Mouse (Mus musculus) yolk sac, embryonic 10.5 days (tissue): ENCODE measurements around the gene Stk32c.
A peak's percentile ranks its signal among the peaks of the same experiment; 100 is the strongest.

Experiments
- DNase-seq: peaks from one replicate; pipeline ENCODE4 v3.0.0-alpha.2; 2017; ENCODE audit warnings: low spot score

Stk32c gene

DNA sequence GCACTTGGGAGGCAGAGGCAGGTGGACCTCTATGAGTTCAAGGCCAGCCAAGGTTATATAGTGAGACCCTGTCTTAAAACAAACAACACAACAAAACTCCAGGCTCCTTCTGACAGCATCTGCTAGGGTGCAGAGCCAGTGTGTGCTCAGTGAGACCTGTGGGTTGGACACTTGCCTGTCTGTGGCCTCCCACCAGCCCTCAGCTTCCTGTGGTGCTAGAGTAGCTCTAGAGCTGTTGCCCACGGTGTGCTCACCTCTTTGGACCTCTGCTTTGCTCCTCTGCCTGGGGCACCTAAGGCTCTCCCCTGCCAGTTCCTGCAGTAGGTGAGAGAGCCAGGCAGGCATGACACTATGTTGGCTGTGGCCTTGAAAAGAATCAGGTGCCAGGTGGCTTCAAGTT, 69.3 kb downstream of the Stk32c start:
- no peak for DNase-seq

DNA sequence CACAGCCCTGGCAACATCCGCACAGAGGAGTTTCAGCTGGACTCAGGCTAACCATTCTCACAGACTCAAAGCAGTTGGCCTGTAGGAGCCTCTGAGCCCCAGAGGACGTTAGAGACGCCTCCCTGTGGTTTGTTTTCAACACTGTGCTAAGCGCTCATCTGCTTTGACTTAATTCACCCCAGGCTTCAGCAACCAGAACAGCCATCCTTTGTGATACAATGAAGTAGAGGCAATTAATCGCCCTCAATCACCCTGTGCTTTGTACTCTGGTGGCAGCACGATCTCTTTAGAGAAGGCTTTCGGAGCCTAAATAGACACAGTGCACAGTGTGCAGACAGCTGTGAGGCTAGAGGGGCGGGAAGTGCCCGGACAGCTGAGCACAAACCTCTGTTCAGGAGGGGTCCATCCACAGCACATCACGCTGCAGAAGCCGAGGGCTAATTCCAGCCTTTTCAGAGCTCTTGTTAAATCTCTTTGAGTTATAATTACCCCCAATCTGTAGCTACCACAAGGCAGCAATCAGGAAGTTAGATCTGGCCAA, 73.1 kb downstream of the Stk32c start:
- DNase-seq: peak; percentile 10

DNA sequence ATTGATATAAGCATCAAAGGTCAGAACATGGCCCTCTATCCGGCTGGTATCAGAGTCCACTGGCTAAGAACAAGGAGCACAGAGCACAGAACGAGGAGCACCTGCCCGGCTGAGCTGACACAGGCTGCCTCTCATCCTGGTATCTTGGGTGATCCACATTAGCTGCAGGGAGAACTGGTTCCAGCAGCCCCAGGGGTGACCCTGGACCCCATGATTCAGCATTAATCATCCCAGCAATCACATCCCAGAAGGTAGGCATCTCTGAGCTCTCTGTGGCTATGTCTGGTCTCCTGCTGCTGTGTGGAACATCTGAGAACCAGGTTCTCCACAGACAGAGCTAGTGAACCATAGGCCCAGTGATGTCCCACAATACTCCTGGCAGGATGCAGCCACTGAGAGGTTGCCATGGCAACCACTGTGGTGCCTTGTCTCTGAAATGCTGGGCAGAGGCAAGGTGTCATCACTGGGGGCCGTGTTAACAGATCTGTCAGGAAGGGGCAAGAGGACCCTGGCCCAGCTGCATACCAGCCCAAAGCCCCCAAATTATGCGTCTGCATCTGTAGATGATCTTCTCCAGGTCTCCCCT, 76.1 kb downstream of the Stk32c start:
- no peak for DNase-seq

DNA sequence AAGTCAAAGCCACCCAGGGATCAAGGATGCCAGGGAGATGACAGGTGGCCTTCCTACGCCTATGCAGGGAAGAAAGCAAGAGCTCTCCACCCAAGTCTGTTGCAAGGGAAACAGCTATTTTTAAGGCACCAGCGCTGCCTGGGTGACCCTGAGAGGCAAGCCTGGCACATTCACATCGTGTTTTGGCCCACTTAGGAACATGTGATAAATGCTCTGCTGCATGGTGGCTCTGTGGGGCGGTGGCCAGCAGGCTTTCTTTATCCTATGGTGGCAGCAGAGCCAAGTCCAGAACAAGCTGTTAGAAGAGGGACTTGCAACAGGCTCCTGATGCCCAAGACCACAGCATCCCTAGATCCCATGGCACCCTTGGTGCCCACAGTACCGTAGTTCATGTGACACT, 77.9 kb downstream of the Stk32c start:
- no peak for DNase-seq

DNA sequence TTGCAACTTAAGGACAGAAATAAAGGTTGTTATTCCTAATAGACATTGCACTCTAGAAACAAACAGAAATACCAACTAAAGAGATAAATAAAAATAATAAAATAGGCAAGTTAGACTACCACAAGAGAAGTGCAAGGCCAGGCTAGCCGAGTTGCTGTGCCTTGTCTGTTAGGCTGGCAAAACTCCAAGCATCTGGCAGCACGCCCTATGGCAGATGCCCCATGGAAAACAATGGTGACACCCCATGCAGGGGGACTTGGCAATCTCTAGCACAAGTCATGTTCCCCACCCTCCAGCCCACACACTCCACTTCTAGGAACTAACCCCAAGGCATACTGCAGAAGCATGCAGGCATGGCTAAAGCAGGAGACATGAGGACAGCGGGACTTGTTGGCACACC, 79.7 kb downstream of the Stk32c start:
- no peak for DNase-seq

DNA sequence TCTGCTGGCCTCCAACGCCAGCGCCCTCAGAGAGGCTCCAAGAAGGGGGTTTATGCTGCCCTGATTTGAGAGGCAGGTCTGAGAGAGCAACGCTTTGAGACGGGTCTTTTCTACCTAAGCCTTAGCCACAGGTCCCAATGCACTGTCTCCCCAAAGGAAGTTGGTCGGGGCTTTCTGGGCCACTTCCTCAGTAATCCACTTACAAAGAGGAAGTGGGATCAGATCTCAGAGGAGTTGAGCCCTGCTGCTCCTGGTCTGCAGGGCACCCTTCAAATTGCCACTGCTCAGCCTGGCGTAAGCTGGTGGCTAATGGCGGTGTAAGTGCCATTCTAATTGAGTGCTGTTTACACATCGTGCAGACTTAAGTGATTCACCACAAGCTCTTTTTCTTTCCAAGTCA, 81.6 kb downstream of the Stk32c start:
- DNase-seq: no peak

DNA sequence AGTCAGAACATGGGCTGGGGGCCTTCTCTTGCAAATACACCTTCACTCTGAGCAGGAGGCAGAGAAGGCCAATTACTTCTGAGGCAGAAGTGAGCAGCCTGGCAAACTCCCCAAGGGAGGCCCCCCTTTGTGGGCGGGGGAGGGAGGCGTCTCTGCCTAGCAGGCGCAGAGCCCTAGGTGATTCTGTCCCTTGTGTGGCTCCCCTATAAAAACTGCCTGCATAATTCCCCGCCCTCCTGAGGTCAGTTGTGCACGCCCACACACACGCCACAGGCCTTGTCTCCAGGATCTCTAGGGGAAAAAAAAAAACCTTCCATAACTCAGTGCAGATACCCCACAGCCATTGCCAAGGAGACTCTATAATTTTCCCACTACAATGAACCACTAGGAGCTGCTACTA, 82.7 kb downstream of the Stk32c start:
- no peak for DNase-seq

DNA sequence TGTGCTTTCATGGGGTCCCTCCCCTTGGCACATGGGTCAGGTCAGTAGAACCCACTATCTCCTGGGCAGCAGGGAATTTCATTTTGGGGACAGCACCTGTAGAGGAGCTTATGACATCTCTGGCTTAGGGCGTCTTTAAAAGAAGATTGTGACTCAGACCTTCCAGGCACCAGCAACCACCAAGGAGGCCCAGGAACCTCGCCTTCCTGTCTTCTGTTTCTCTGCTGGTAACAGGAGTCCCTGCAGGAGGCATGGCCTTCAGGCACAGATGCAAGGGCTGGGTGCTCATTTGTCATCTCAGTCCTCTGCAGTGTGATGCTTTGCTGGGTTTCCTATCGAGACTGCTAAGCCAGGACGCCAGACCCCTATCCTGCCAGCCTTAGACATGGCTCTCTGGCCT, 84.1 kb downstream of the Stk32c start:
- DNase-seq: no peak

DNA sequence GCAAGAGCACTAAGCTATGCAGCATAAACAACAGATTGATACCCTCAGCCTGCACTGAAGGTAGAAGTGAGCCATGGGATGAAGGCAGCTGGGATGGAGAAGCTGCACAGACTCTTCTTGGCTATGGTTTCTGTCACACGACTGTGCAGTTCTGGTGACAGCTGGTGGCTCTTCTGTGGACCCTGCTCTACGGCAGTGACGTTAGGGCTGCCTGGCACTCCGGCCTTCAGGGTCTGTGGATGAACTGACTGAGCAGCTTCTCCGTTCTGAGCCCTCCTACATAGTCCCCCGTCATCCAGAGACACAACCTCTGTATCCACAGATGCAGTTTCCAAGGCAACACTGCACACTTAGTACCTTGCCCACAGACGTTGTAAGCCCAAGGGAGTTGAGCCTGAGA, 86.6 kb downstream of the Stk32c start:
- no peak for DNase-seq

DNA sequence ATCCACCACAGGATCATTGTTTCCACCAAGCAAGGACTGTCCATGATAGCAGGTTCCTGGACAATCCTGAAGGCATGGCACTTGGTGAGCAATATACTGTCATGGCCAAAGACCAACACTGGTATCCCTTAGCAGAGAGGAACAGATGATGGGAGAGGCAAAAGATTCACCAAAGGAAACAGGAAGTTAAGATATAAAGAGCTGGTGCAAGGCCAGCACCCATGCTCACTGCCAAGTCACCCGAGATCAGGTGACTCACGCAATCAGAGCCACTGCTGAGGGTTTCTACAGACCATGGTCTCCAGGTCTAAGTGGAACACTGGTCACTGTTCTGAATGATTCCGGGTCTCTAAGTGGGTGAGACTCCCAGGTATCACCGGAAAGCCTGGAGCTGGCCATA, 87.2 kb downstream of the Stk32c start:
- DNase-seq: no peak

DNA sequence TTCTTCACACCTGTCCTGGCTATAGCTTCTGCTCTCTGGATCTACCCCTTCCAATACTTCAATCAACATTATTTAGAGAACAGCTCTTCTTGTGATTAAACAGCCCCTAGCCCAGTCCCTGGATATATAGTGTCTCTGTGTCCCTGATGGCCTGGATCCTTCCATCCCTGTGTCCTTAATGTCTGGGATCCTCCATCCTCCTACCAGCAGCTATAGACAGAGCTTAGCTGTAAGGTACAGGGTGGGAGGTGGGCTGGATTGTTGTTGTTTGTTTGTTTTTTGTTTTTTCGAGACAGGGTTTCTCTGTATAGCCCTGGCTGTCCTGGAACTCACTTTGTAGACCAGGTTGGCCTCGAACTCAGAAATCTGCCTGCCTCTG, 93.3 kb downstream of the Stk32c start:
- DNase-seq: no peak

DNA sequence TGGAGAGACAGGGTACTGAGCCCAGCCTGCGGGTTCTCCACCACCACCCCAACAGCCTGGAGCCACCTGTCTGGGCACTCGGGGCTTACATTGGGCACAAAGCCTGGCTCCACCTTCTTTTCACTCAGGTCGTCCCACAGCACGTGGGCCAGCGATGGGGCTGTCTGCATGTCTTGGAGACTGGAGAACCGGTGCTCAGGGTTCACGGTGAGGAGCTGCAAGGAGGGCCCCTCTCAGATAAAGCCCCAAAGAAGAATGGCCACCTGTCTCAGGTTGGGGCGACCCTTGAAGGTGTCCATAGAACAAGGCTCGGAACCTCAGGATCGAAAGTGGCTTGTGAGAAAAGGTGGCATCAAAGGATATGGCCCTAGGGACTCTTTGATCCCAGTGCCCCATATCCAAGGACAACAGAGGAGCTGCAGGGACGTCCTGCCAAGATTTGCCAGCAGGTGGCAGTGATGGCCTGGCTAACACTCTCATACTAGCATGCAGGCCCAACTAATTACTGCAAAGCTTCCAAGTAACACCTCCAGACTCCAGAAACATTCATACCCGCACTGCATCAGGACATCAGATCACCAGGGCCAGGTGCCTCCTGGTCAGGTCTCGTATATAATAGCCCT, 93.8 kb downstream of the Stk32c start:
- DNase-seq: peak; percentile 59

DNA sequence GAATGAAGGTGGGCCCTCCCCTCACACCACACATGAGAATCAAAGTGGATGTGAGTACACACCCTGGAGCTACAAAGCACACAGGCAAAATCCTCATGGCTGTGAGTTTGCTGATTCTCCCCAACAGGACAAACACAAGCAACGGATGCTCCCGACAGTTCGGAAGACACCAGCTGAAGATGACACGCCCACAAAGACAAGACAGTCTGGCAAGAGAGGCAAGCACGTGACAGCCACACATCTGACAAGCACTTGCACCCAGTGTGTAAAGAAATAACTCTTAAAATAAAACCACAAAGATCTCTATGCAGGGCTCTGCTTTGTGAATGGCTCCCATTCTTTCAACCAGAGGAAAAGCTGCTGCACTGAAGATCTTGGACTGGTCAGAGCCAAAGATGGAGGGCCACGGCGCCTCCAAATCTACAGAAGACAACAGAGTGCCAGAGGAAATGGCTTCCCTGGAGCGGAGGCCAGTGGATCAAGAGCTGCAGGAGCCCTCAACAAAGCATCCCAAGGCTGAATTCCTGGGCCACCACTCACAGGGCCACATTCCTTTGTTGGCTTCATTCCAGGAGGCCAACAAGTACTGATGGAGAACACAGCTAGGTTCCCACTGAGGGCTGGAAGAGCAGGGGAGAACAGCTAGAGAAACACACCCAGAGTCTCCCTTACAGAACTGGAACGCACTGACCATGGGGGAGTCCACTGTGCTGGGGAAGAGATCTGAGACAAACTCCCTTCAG, 105.0 kb downstream of the Stk32c start:
- no peak for DNase-seq

DNA sequence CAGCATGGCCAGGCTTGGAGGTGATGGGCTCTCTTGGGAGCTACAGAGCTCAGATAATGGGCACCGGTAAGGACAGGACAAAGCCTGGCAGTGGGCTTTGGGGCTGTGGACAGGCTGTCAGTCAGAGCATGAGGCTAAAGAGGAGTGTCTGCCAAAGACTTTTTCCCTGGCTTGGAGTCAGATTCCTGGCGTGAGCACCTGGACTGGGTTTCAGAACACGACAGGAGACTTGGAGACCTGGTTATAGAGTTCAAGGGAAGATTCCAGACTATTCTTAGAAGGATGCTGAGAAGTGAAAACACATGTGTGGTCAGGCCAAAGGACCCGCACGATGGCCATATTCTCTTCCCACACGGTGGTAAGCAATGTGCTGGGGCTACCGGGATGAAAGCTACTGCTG, 107.4 kb downstream of the Stk32c start:
- DNase-seq: no peak

DNA sequence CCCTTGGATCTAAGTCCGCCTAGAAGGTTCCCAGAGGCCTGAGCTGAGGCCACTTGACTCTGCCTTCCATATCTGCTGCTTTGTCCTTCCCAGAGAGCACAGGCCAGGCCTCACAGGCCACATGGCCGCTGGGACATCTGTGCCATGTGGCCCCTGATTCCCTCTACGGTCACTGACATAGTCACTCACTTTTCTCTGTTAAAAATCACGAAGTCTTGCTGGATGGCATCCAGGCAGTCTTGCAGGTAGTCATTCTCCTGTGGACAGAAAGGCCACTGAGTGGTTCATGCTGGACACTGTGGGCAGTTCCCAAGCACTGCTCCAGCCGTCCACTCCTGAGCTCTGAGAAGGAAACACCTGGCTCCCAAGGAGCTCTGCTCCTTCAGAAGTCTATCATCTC, 108.0 kb downstream of the Stk32c start:
- no peak for DNase-seq

DNA sequence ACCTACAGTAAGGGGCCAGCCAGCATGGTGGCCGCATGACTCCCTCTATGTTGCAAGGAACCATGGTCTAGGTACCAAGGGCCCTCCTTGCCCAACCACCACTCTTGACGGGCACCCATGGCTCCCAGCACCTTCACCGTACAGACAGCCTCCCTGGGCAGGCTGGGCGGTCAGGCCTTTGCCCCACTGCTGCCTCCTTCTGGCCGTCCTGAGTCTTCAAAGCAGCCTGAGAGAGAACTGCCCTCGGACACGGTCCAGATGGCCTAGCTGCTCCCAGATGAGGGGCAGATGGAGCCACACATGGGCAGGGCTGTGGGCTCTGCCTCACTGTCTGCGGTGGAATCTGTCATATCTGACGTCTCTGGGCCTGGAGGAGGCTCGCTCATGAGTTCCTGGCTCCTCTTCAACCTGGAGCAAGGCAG, 109.1 kb downstream of the Stk32c start:
- DNase-seq: no peak

DNA sequence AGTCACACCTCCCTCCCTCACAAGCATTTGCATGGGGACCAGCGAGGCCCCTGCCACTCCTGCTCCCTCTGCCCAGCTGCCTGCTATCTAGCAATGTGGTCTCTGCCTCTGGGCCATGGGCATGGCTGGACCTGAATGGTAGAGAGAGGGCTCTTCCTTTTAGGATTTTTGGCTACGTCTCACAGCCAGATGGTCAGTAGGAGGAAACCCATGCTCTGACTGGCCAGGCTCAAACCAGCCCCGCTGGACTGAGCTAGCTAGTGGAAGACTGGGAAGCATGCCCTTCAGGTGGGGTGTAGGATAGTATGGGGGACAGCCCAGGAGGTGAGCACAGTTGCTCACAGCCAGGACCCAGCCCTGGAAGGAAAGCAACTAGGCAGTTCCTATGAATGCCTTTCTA, 111.3 kb downstream of the Stk32c start:
- no peak for DNase-seq

DNA sequence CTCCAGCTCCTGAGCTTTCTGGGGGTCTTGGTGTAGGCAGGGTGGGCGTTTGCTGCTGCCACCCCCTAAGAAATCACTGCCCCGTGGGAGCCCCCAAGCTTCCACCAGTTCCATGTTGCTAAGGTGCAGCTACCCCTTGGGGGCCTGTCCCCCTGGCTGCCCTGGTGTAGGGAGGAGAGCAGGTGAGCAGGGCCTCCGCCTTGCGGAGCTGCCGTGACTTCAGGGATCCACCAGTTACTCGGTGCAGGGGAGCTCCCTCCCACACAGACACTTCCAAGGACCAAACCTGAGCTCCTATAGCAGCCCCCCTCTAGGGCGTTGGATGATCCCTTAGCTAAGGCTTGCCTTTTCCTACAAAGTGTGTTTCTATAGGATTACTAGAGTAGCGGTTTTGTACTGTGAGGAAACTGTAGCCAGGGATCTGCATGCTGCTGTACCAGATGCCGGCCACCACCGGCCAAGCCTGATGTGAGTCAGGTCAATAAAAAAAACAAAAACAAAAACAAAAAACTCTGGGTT, 111.8 kb downstream of the Stk32c start:
- no peak for DNase-seq

DNA sequence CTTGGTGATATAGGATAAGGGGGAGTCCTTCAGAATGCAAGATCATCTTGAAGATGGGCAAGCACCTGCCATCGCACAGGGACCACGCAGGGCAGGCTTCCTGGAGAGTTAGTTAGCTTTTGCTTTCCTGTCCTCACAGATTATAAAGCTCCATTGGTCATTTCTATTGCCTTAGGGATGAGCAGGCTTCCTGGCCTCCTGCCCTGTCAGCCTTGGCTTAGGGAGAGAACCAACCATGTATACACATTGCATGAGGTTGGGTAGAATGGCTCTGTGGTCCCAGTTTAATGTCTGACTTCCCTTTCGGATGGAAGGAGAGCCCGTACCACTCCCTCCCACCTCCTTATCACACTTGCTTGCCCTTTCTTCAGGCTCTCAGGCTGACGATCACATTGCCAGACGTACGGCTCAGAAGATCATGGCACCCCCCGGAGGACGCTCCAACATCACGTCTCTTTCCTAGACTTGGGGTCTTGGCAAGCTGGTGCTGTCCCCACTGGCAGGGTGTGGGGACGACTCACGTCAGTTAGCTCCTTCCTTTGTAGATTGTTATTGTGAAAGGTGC, 112.5 kb downstream of the Stk32c start:
- no peak for DNase-seq

DNA sequence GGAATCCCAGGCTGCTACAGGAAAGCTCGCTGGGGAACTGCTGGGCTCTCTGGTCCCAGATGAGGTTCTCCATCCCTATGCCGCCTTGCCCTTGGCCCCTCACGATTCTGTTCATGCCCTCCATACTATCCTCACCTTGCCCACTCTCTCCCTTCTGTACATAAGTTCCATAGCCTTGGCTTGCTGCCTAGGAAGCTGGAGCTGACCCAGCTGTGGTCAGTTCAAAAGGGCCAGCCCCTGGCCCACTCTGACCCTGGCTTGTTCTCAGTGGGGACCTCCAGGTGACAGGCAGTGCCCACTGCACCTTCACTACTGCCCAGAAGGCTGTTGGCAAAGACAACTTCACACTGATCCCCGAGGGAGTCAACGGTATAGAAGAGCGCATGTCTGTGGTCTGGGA, 116.7 kb downstream of the Stk32c start:
- DNase-seq: no peak

DNA sequence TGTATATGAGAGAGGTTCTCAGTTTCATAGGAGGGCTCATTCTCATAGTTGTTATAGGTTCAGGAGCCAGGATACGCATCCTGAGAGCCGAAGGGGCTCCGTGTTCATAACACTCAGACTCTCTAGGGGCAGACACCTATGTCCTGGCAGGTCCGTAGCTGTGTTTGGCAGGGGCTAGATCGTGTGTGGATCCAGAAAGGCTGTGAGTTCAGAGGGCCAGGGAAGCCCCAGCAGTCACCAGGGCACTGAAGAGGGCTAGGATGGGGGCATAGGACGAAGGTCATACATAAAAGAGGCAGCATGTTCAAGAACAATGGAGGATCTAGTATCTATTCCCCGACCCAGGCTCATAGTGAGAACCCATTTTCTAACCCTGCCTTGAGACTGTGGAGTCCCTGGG, 117.8 kb downstream of the Stk32c start:
- DNase-seq: no peak

DNA sequence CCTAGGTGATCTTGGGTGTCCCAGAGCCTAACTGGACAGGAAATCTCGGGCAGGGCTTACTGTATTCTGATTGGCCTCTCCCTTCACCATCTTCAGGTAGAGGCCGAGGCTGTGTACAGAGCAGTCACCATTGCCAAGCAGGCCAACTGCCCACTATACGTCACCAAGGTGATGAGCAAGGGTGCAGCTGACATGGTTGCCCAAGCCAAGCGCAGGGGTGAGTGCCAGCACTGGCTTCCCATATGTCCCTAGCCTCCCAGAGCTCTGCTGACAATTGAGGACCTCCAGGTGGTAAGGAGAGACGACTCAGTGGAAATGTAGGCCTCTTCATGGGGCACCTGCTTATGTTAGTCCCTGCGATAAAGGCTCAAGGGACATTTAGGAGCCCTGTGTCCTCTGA, 118.3 kb downstream of the Stk32c start:
- no peak for DNase-seq

DNA sequence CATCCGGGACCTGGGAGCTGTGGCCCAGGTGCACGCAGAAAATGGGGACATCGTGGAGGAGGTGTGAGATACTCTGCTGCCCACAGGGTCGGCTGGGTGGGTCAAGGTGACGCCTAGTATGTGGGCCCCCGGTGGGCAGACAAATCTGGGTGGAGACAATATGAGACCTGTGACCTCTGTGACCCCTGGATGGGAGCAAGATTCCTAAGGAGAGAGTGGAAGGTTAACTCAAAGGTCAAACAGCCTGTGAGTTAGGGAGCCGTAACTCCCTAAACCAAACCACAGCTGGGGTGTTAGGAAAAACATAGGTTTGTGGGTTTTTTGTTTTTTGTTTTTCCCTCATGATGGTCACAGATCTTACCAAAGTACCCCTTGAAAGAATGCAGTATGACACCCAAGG, 119.3 kb downstream of the Stk32c start:
- DNase-seq: no peak
